Mouse (Mus musculus) kidney, postnatal 14 days (tissue): ENCODE data around the gene Rps6ka5.

Source experiments
- DNase-seq: peaks from one replicate; pipeline ENCODE4 v3.0.0; 2022; ENCODE audit warnings: mixed read lengths

Rps6ka5 gene

GRCm38 (mm10) chr12:100594700-100595099 lies 132.1 kb downstream of the Rps6ka5 start:
- no peak for DNase-seq

GRCm38 (mm10) chr12:100586601-100587000 lies 140.2 kb downstream of the Rps6ka5 start:
- DNase-seq = no peak

DNA sequence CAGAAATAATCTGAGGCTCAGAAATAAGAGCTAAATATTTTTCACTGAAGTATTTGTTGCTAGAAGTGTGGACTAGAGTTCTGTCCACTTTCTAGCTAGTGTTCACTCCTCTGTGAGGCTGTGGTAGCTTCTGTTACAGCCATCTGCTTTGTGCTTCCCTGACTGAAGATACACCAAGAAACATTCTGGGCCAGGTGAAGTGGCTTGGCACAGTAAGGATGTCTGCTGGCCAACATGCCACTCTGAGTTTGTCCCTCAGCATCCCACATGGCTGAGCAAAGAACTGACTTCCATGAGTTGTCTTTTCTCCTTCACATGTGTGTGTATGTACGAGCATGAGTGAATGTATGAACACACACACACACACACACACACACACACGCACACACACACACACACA lies 147.6 kb downstream of the Rps6ka5 start:
- DNase-seq = no peak

DNA sequence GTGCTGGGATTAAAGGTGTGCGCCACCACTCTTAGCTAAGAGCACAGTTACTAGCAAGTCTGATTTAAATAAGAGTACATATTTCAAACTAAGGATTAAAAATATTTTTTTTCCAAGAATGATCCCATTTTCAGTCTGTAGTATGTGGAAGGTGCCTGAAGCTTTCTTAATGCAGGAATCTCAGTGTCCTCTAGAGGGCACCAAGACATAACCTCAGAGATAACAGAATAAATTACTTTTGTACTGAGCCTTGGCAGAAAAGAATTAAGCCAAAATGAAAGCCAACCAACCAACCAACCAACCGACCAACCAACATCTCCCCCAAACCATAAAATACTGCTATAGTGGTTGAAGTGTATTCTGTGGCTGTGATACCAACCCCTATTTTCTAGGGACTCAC lies 148.5 kb downstream of the Rps6ka5 start:
- peak; percentile 55 for DNase-seq

- no peak for DNase-seq
Observed at GRCm38 (mm10) chr12:100575739-100576138, 151.0 kb downstream of the Rps6ka5 start.

DNA sequence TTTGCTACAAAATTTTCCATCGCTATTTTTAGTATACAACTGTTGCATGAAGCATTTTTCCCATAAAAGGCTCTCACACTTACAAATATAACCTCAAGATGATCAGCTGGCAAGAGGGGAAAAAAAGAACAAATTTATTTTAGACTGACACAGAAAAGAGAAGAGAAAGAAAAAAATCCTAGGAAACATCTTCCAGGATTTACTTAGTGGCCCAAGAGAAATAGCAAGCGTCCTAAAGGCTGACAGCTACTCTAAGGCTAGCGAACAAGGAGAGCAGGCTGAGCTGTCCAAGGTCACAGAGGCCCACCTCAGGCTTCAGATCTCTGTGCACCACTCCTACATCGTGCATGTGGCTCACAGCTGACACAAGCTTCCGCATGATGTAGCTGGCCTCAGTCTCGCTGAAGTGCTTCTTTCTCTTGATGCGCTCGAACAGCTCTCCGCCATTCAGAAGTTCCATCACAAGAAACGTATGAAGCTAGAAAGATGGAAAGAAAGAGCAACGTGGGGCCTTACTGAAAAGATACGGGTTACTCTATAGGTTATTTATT lies 156.2 kb downstream of the Rps6ka5 start:
- no peak for DNase-seq

GRCm38 (mm10) chr12:100568831-100569230 lies 158.0 kb downstream of the Rps6ka5 start:
- DNase-seq = no peak

DNA sequence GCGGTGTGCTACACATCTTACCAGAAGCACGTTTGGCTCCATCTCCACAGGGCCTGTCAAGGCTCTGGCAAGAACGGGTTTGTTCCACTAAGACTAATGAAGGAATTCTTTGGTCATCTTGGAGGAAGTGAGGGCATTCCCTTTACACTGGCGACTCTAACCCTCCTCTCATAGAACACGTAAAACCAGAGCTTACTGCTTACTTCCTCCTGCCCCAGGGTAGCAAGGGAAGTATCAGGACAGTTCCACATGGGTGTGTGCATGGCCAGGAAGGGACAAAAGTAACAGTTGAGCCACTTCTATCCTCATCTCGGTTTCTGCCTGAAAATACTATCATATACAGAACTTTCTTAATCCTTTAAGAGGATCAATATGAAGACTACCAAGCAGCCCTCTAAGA lies 158.7 kb downstream of the Rps6ka5 start:
- no peak for DNase-seq

DNA sequence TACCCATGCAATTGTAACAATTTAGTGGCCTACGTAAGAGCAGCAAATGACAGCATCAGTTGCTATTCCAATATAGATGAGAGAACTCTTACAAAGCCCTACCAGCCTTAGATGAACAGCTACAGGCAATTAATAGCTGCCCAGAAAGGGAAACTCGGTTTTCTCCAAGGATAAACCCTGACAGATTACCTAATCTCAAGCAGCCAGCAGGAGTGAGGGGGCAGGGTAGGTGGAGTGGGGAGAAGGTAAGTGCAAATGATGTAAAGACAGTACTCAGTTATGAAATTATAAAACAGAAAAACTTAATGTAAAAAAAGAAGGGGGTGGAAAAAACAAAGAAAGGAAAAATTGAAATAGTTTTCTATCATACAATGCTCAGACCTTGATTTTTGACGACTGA lies 159.2 kb downstream of the Rps6ka5 start:
- DNase-seq = no peak

DNA sequence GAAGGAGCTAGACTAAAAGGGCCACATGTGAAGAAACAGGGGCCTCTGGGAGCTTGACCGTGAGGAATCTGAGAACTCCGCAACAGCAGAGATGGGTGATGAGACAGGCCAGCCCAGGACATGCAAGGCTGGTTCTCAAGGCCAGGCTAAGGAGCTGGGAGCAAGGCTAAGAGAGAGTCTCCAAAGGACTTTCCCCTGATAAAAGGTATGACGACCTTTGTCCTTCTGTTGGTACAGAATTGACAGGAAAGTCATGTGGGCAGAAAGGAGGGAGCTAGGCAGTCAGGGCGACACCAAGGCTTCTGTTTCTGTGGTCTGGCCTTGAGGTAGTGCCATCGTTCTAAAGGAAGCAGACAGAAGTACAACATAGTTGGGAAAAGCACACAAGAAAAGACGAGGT lies 173.1 kb downstream of the Rps6ka5 start:
- no peak for DNase-seq

GRCm38 (mm10) chr12:100551972-100552371 lies 174.8 kb downstream of the Rps6ka5 start:
- DNase-seq = no peak

GRCm38 (mm10) chr12:100544194-100544567 lies 182.6 kb downstream of the Rps6ka5 start:
- DNase-seq = no peak

- DNase-seq = no peak
Observed at GRCm38 (mm10) chr12:100543437-100544193, 183.2 kb downstream of the Rps6ka5 start.

DNA sequence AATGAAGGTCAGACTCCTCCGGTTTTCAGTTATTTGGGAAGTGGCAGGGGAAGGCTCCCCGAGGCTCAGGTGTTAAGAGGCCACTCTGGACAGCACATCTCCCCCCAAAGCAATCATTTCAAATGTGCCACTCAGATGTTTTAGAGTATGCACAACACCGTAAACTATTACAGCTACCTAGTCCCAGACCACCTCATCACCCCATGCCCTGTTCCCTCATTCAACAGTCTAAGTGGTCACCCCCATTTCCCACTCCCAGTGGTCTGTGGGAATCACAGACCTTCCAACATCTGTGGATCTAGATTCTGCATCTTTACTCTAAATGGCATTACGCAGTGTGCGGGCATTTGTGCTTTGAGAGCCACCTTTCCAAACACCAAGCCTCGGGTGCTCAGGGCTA lies 184.3 kb downstream of the Rps6ka5 start:
- no peak for DNase-seq

DNA sequence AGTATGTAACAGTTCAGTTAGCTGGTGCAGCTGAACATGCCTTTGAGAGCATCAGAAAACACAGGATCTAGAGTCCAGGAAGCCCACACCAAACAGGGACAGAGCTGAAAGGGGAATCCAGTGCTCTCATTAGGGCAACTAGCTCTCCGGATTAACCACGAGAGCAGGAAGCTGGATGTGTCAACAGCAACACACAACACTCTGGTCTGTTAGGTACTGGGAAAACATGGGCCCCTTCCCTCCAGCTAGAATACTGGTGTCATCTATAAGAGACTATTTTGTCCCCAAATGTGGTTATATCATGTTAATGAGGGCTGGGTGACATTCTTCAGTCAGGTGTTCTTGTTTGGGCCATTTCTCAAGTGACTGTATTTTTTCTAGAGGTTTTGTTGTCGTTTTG lies 184.7 kb downstream of the Rps6ka5 start:
- no peak for DNase-seq

- DNase-seq = peak; percentile 37
Observed at GRCm38 (mm10) chr12:100539158-100539714, 187.5 kb downstream of the Rps6ka5 start.

- peak; percentile 76 for DNase-seq
Observed at GRCm38 (mm10) chr12:100538445-100539157, 188.2 kb downstream of the Rps6ka5 start.

DNA sequence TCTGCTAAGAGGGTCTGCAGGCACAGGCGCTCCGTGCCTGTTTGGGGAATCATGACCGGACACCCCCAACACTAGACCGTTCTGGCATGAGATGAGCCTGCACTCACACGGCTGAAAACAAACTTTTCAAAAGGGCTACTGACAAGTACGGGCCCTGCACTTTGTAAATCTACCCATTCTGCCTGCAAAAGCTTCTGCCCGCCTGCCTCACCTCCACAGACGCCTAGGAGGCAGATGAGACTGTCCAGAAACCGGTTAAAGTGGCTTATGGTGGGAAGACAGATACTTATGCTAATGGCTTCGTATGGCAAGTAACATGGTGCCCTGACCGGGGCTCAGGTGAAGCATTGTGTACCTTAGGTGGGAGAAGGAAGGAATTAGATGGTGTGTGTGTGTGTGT lies 189.7 kb downstream of the Rps6ka5 start:
- no peak for DNase-seq

DNA sequence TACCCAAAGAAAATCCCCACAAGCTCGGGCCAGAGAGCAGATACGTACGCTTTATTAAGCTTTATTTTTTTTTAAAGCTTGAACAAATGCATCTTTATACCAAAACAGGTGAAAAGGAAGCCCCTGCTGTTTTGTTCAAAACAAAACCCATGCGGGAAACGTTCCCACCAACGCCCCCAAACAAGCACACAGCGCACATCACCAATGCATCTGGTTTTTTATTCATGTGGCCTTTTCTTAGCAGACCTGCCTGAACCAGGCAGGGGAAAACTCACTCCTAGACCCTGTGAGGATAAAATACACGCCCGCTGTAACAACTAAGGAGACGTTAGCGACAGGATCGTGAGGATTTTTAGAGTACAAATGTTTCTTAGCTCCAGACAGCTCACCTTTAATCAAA lies 191.8 kb downstream of the Rps6ka5 start:
- DNase-seq = no peak

DNA sequence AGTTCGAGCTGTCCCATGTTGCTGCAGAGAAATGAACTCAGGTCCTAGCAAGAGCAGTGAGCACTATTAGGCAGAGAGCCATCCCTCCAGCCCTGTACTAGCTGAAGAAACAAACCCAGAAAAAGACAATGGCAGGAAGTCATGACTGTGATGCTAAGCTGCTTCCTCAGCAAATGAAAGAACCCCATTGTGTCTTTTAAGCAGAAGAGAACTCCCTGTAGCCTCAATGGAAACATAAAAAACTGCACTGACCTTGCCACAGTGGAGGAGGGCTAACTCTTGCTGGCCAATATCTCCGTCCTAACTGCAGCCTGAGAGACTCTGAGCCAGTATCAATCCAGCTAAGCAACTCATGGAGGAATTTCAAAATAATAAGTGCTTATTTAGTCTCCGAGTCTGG lies 192.8 kb downstream of the Rps6ka5 start:
- DNase-seq = peak; percentile 60

DNA sequence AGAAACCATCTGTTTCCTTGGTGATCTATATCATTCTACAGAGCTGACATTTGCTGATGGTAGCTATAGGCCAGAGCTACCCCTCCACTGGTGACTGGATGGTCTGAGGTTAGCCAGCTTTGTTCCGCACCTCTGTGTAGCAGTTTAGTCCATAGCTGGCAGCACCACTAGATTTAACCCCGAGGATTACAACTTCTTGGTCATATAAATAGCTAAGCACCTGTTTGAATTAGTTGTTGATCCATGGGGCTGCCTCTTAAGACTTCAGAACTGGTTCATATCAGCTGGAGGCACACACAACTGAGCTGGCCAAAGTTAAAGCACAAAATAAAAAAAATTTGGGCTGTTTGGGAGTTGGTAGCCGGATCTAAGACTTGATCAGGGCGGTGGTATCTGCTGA lies 193.6 kb downstream of the Rps6ka5 start:
- DNase-seq = no peak

DNA sequence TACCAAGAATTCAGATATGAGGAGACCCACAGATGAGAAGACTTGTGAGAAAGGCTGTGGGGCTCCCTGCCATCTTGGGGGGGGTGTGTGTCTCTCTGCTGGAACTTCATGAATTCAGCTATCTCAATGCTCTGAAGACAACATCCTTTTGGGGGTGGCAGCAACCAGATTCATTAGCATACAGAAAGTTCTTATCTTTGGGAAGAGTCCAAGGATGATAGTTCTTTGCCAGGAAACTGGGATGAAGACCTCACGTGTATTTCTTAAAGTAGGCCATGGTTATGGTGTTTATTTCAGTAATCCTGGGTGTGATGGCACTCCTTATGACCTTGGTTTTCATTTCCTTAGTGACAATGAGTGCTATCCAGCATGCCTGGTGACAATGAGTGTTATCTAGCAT lies 195.0 kb downstream of the Rps6ka5 start:
- no peak for DNase-seq

GRCm38 (mm10) chr12:100530871-100531270 lies 195.9 kb downstream of the Rps6ka5 start:
- no peak for DNase-seq

DNA sequence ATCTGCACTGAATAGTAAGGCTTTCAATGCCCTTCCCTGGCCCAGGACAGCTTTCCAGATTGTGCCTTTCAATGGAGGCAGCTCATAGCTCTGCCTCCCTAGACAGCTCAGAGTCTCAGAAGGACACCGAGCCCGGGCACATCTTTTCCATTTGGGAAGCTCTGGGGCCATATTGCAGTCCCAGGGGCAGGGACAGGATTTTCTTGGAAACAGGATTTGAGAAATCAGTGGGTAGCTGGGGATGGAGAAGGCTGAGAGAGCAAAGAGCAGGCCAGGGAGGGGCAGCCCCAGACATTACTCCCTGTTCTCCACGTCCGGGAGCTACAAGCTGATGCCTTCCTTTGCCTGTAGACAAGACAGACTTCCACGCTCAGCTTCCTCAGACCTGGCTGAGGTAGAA lies 197.1 kb downstream of the Rps6ka5 start:
- DNase-seq = no peak
